Mouse (Mus musculus): Measurements from ENCODE around the gene Slc50a1.

Gene Slc50a1

DNA sequence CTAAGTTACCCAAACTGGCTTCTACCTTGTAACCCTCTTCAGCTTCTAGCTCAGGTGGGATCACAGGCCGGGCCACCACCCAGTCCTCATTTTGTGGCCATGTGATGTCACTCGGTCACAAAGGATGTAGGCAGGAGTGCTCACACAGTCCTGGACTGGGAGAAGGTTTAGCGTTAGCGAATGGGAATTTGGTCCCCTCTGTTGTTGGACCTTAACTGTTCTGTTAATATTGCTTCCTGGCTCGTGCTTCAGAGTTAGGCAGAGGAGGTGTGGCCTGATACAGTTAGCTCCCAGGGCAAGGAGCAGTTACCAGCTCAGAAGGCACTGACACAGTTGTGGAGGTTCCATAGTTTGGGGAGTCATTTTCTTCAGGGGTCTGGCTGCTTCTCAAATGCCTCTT lies 23.8 kb upstream of the Slc50a1 start:
- no peak for DNase-seq

- no peak for DNase-seq
Observed at GRCm38 (mm10) chr3:89293247-89293918, 23.0 kb upstream of the Slc50a1 start.

DNA sequence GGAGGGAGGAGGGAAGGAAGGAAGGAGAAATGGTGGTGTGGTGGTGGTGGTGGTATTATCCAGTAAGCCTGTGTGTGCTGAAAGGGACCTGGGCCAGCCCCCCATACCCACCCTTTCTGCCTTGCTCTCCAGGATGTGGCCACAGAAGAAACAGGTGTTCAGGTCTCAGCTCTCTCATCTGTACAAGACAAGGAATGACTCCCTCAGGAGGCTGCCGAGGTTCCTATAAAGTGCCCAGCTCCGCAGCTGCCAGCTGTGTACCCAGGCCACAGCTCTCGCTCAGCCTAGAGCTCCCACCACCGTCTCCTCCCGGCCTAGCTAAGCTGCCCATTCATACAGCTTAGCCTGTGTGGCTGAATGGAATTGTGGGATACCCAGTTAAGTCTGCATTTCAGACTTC lies 21.9 kb upstream of the Slc50a1 start:
- no peak for DNase-seq

GRCm38 (mm10) chr3:89291874-89292273 lies 21.5 kb upstream of the Slc50a1 start:
- no peak for DNase-seq

DNA sequence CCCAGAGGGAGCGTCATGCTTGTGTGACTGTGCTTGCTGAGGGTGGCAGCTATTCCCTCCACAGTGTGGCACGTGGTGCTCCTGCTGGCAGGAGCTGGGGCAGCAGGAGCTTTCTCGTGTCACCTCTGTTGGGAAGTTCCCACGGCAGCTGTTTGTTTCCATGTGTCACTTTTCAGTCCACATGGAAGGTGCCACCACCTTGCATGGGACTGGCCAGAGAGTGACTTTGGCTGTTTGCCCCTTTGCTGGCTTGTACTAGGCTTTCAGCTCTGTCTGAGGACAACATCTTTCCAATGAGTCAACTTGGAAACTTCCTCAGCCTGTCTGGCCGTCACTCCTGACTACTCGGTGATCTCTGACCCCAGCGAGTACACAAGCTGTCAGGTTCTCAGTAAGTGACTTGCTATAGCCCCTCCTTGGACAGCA lies 18.1 kb upstream of the Slc50a1 start:
- DNase-seq, result no peak

- no peak for DNase-seq
Observed at GRCm38 (mm10) chr3:89287286-89287685, 16.9 kb upstream of the Slc50a1 start.

DNA sequence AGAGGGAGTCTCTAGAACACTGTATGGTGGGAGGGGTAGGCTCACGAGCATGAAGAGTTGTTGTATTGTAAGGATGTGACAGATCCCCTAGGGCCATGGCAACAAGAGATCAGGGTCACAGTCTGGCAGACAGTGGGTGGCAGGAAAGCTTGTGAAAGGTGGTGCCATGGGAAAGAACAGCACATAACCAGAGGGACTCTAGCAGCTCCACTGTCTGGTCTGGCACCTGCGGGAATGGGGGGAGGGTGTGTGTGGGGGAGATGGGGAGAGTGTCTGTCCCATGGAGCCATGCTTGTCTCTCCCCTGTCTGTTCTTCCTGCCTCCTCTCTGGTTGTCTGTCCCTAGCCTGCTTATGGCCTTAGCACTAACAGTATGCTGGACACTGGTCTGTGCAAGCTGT lies 15.2 kb upstream of the Slc50a1 start:
- no peak for DNase-seq

- no peak for DNase-seq
Observed at GRCm38 (mm10) chr3:89284261-89284660, 13.9 kb upstream of the Slc50a1 start.

GRCm38 (mm10) chr3:89282291-89282643 lies 11.9 kb upstream of the Slc50a1 start:
- no peak for DNase-seq

DNA sequence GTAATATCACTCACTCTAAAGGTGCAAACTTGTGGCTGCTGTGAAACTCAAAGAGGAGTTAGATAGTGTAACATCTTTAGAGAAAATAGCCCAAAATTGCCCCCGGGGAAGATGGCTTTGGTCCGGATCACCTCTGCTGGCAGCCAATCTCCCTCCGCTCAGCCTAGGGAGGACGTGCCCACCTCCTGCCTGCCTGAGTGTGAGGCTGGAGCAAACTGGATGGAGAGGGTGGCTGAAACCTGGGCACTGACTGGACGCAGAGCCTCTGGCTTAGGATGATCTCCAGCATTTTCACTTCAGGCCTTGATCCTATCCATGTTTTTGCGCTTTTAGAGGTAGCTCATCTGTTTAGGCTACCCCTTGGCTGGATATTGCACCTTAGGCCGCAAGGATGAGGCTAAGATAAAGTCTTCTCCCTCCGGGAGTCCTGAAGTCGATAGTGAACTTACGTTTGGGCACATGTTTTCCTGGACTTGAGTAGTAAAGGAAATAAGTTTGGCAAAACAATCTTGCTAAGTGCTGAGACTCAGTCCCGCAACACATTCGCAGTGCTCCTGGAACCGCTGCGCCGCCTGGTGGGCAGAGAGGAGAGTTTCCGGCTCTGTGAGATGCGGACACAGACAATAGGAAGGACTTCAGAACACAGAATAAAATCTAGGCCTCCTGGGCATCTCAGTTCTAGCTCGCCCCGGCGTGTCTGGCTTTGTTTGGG lies 11.4 kb upstream of the Slc50a1 start:
- peak; percentile 89 for DNase-seq

GRCm38 (mm10) chr3:89280606-89281511 lies 10.5 kb upstream of the Slc50a1 start, which contains the start of gene Efna1:
Efna1 (minus strand) TSS chr3:89281142.
- peak; percentile 47 for DNase-seq

- no peak for DNase-seq
Observed at GRCm38 (mm10) chr3:89280050-89280605, 9.8 kb upstream of the Slc50a1 start.

DNA sequence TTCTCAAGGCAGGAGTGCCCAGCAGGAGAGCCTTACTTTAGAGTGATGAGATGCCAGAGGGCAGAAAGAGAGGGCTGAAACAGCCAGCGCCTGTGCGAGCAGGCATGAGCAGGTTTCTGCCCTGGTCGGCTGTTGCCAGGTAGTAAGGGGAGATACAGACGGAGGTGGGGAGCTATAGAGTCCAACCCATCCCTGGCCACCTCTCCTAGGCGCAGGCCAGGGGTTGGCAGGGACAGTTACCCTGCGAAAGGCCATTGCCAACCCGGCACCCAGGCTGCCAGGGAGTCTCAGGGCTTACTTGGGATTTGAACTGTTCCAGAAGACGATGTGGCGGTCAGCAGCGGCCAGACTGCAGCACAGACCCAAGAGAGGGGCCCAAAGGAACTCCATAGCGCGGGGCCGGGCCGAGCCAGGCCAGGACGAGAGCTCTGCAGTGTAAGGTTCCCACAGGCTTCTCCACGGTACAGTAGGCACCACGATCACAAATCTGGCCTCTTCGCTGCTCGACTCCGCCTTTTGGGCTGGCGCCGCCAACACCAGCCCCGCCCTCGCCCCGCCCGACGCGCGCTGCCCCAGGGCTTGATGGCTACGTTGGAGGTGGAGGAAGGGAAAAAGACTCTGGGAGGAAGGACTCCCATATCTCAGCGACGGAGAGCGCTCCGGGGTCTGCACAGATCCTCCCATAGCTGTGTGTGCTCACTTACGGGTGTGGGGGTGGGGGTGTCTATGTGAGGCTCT lies 9.0 kb upstream of the Slc50a1 start:
- peak; percentile 65 for DNase-seq

DNA sequence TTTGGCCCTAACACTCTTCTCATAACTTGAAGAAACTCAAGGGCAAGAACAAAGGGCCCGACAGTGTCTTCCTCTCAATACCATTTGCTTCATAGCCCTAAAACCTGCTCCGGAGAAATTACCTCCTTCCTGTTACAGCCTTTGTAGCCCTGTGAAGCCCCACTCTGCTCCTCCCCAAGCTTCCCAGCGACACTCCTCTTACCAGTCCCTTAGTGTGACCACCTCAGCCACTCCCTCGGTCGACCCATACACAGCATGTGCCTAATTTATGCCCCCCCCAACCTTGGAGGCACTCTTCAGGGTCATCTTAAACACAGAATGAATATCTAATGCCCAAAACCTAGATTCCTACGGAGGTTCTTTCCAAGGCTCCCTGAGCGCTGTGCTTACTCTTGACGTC lies 8.3 kb upstream of the Slc50a1 start:
- no peak for DNase-seq

GRCm38 (mm10) chr3:89278107-89278506 lies 7.7 kb upstream of the Slc50a1 start:
- no peak for DNase-seq

GRCm38 (mm10) chr3:89277281-89278021 lies 7.1 kb upstream of the Slc50a1 start:
- DNase-seq, result no peak

DNA sequence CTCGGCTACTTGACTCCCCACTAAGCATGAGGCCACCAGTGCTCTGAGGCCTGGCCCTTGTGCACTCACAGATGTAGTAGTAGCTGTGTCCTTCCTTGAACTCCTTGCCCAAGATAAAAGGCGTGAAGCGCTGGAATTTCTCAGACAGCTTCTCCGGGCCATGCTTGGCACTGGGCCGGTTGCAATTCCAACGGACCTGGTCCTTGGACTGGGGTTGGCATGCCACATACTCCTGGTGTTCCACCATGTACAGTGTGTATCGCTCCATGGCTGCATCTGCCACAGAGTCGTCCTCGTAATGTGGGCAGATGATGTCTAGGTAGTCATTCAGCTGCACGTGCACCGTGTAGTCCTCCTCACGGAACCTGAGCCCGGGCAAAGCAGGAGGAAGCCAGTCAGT lies 5.7 kb upstream of the Slc50a1 start:
- no peak for DNase-seq

DNA sequence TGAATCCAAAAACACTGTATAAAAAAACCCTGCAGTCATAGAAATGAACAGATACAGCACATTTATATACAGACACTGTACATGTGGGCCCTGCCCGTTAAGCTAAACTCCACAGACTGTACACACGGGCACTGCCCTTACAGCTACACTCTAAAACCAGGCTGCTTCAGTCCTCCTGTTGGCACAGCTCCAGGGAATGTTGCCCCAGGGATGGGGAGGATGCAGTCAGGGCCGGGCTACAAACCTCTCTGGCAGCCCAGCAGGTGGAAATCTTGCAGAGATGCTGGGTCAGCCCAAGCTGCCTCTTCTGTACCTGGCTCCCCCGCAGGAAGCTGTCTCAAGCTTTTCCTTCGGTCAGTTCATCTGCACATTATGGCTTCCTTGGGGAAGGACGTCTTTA lies 1.4 kb upstream of the Slc50a1 start:
- no peak for DNase-seq

DNA sequence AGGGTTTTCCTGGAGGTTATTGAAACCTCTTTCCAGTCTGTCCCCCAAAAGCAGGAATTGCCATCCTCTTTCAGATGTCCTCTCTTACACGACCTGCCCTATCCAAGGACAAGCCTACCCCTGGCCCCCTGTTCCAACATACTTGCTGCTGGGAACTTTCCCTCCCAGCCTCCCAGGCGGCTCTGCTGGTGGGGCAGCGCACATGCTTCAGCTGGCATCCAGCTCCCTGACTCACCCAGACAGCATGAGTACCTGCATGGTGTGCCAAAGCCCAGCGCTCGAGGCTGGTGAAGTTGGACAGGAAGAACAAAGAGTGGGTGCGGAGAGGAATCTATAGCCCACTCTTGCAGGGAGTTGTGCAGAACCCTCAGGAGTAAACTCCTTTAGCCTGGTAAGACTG lies 521 bp upstream of the Slc50a1 start:
- DNase-seq, result no peak

GRCm38 (mm10) chr3:89268916-89269315 lies 1.5 kb downstream of the Slc50a1 start:
- no peak for DNase-seq

DNA sequence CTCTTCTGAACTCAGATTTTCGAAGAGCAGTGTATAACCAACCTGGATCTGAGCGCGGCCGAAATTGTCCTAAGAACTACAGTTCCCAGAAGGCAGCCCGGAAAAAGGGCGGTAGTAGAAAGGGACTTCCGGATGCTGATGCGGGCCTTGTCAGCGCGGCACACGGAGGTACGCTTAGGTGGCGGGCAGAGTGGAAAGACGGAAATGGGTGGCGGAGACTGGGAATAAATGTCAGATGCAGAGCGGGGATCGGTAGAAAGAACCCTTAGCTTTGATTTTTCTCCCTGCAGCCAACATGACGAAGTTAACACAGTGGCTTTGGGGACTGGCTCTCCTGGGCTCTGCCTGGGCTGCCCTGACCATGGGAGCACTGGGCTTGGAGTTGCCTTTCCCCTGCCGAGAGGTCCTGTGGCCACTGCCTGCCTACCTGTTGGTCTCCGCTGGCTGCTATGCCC lies 3.9 kb downstream of the Slc50a1 start:
- DNase-seq, result peak; percentile 75

DNA sequence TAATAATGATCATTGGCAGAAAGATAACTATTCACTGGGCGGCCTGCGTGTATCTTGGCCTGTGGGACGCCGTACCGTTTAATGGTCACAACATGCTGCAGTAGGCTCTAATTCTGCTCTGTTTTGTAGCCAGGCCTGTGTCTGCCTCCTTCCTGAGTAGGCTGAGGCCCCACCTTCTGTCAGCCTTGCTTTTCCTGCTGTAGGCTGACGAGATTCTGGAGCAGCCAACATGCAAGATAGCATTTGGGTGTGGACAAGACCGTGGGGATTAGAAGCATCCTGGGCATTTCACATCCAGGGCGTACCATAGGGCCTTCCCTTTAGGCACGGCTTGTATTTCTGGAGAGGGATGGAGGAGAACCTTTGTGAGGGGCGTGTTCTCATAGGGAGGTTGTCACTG lies 8.0 kb downstream of the Slc50a1 start:
- no peak for DNase-seq

All from right cerebral cortex, postnatal 4 days (tissue).